Mouse (Mus musculus): ENCODE data around the gene Pcp4. TPM values are rescaled to one million over a fixed set of nuclear protein-coding genes. Genes with fewer than 3 reads are reported as not detected.

The Pcp4 gene
- polyA plus RNA-seq (2014; fragmentation: Illumina TruSeq; extraction: RNeasy Lipid Tissue Mini Kit (QIAGEN cat#74804); ENCODE audit: low read depth, low replicate concordance) = 0.53 TPM

GRCm38 (mm10) chr16:96467445-96467844, at the start of gene Pcp4:
Gene Pcp4 (plus strand): TSS chr16:96467606.

GRCm38 (mm10) chr16:96443468-96443867, 23.9 kb upstream of the Pcp4 start, which contains the start of gene Itgb2l:
Gene Itgb2l (minus strand): TSS chr16:96443619.

Other genes starting within 250 kb of the Pcp4 start
- not detected for gene B3galt5, start 231.8 kb upstream of the Pcp4 start, polyA plus RNA-seq (2014; fragmentation: Illumina TruSeq; extraction: RNeasy Lipid Tissue Mini Kit (QIAGEN cat#74804); ENCODE audit: low read depth, low replicate concordance)
- gene Itgb2l, start 24.0 kb upstream of the Pcp4 start, polyA plus RNA-seq (2014; fragmentation: Illumina TruSeq; extraction: RNeasy Lipid Tissue Mini Kit (QIAGEN cat#74804); ENCODE audit: low read depth, low replicate concordance) = not detected